Mouse (Mus musculus) forelimb bud, embryonic 11.5 days (tissue): ENCODE data around the gene Mrps24.

Experiments
- DNase-seq: peaks from one replicate; pipeline ENCODE4 v3.0.0-alpha.2; 2012; ENCODE audit warnings: low read depth, low spot score

Gene Mrps24

GRCm38 (mm10) chr11:5705972-5706371 lies 9.5 kb downstream of the Mrps24 start:
- no peak for DNase-seq

- DNase-seq, result no peak
Observed at GRCm38 (mm10) chr11:5703341-5703740, 12.1 kb downstream of the Mrps24 start.

GRCm38 (mm10) chr11:5702957-5703332 lies 12.5 kb downstream of the Mrps24 start:
- DNase-seq, result no peak

- DNase-seq, result no peak
Observed at GRCm38 (mm10) chr11:5702271-5702956, 13.1 kb downstream of the Mrps24 start.

GRCm38 (mm10) chr11:5701821-5702220 lies 13.7 kb downstream of the Mrps24 start:
- DNase-seq, result no peak

- DNase-seq, result no peak
Observed at GRCm38 (mm10) chr11:5701300-5701699, 14.2 kb downstream of the Mrps24 start.

- DNase-seq, result no peak
Observed at GRCm38 (mm10) chr11:5700808-5701207, 14.7 kb downstream of the Mrps24 start.

GRCm38 (mm10) chr11:5691775-5692174 lies 23.7 kb downstream of the Mrps24 start:
- peak; percentile 77 for DNase-seq

- DNase-seq, result no peak
Observed at GRCm38 (mm10) chr11:5684283-5684682, 31.2 kb downstream of the Mrps24 start.

- no peak for DNase-seq
Observed at GRCm38 (mm10) chr11:5682541-5682940, 32.9 kb downstream of the Mrps24 start.
